Mouse (Mus musculus) hindbrain, postnatal 0 days (tissue): Measurements from ENCODE around the gene Olfr94. TPM values are rescaled to one million over a fixed set of nuclear protein-coding genes. Genes with fewer than 3 reads are reported as not detected.
A peak's percentile ranks its signal among the peaks of the same experiment; 100 is the strongest.

Source experiments
- ATAC-seq: fragments of 200-750 bp; cut with Nextera tagmentation; 2 replicates; pipeline ENCODE4 v1.8.0; 2017; ENCODE audit warnings: mild to moderate bottlenecking, moderate TSS enrichment, moderate library complexity
- DNase-seq: peaks from one replicate; pipeline ENCODE4 v3.0.0-alpha.2; 2015; ENCODE audit warnings: low spot score
- H3K27ac ChIP-seq: fragments of 300-500 bp; sonication (generic); 2 replicates; pipeline ENCODE4 v1.5.1; 2014; ENCODE audit warnings: mild to moderate bottlenecking
- H3K27me3 ChIP-seq: fragments of 300-500 bp; sonication (generic); 2 replicates; pipeline ENCODE4 v1.6.1; 2014; ENCODE audit warnings: low read length, mixed read lengths; ENCODE audit not compliant: insufficient read depth
- H3K36me3 ChIP-seq: fragments of 300-500 bp; sonication (generic); 2 replicates; pipeline ENCODE4 v1.6.1; 2014; ENCODE audit warnings: low read length, mixed read lengths; ENCODE audit not compliant: insufficient read depth
- H3K4me1 ChIP-seq: fragments of 300-500 bp; sonication (generic); 2 replicates; pipeline ENCODE4 v1.6.1; 2014; ENCODE audit warnings: antibody characterized with exemption, low read length, mixed read lengths; ENCODE audit not compliant: insufficient read depth
- H3K4me2 ChIP-seq: fragments of 300-500 bp; sonication (generic); 2 replicates; pipeline ENCODE4 v1.6.1; 2014; ENCODE audit warnings: low read depth, mild to moderate bottlenecking, low read length, moderate library complexity, mixed read lengths
- H3K4me3 ChIP-seq: fragments of 300-500 bp; sonication (generic); 2 replicates; pipeline ENCODE4 v1.5.1; 2014; ENCODE audit warnings: low read length
- H3K9ac ChIP-seq: fragments of 300-500 bp; sonication (generic); replicated peaks from 2 replicates; pipeline ENCODE4 v1.6.1; 2014; ENCODE audit warnings: mild to moderate bottlenecking, low read length, moderate library complexity, mixed read lengths
- H3K9me3 ChIP-seq: fragments of 300-500 bp; sonication (generic); 2 replicates; pipeline ENCODE4 v1.6.1; 2016; ENCODE audit warnings: low read length, mixed read lengths
- CTCF ChIP-seq: IDR thresholded peaks from 2 replicates; pipeline ENCODE4 v1.5.1; 2016; ENCODE audit warnings: antibody characterized with exemption, control low read depth, low read depth
- WGBS: fragments of 180-500 bp; shearing (Covaris S2); extraction: QIAGEN DNeasy Blood & Tissue Kit; methylation state at CpG from one replicate; pipeline ENCODE4 v1.1.7; 2014; 5-methylcytosine and 5-hydroxymethylcytosine counted together
- polyA plus RNA-seq: library from polyadenylated mRNA; unstranded; fragments of >200 nt; fragmentation: Nextera tagmentation; extraction: Ambion mirVana; gene quantifications from 2 replicates; pipeline ENCODE4 v1.2.1, GENCODE M21; 2015
- total RNA-seq: library from RNA; depleted of rRNA; stranded (reverse); fragments of >200 nt; gene quantifications from 2 replicates; pipeline ENCODE4 v1.2.3, GENCODE M21; 2014; rRNA removed

Olfr94 gene
- total and polyA plus RNA-seq, 2 experiments from 2014 or later, result 1.3 TPM; not detected in 1

- Histone ChIP-seq H3K27ac (peak overlapping the region; percentile 81), H3K36me3 (no peaks in the 10 kb centered on the region), H3K4me1 (no peaks in the 10 kb centered on the region), H3K27me3 (0 out of 2 replicates have a peak, but pooled peaks cover 9% of the 10 kb centered on the region), H3K4me3 (peak overlapping the region; percentile 55), H3K4me2 (peak overlapping the region; percentile 85), H3K9me3 (no peaks in the 10 kb centered on the region), H3K9ac (peak overlapping the region; percentile 63)
- no peak; the same call in 1 of the 2 replicates for TF ChIP-seq CTCF
- 1% methylated on average over 75 of the region's 77 CpGs for WGBS
- ATAC-seq (peak; percentile 93), DNase-seq (peak; percentile 62)
Measured at GRCm38 (mm10) chr17:37196845-37197724, 3.7 kb downstream of the Olfr94 start.

- ATAC-seq (no peak), DNase-seq (no peak)
- H3K4me3 ChIP-seq, result no peak overlapping the region
- H3K9me3 ChIP-seq, result no peaks in the 10 kb centered on the region
- 92% methylated on average over 5 of the region's 5 CpGs for WGBS
- H3K27me3 ChIP-seq, result 0 out of 2 replicates have a peak, but pooled peaks cover 9% of the 10 kb centered on the region
- H3K4me2 ChIP-seq, result no peak overlapping the region
- no peak for TF ChIP-seq CTCF
- no peak overlapping the region for H3K9ac ChIP-seq
- no peaks in the 10 kb centered on the region for H3K4me1 ChIP-seq
- no peaks in the 10 kb centered on the region for H3K36me3 ChIP-seq
- no peak overlapping the region for H3K27ac ChIP-seq
Measured at GRCm38 (mm10) chr17:37194782-37195181, 6.0 kb downstream of the Olfr94 start.

- DNase-seq, result no peak
- H3K27ac ChIP-seq, result no peak within 1 kb of the TSS
- H3K36me3 ChIP-seq, result no peaks in the 10 kb centered on the region
- TF ChIP-seq CTCF, result no peak
- 88% methylated on average over 2 of the region's 2 CpGs for WGBS
- no peaks in the 10 kb centered on the region for H3K9me3 ChIP-seq
- no peak for ATAC-seq
- H3K4me2 ChIP-seq, result no peak within 1 kb of the TSS
- no peak within 1 kb of the TSS for H3K9ac ChIP-seq
- no peak within 1 kb of the TSS for H3K4me3 ChIP-seq
- 0 out of 2 replicates have a peak, but pooled peaks cover 5% of the 10 kb centered on the region for H3K27me3 ChIP-seq
- no peaks in the 10 kb centered on the region for H3K4me1 ChIP-seq
Measured at GRCm38 (mm10) chr17:37193656-37194055, 7.1 kb downstream of the Olfr94 start, which contains the start of gene Ubd. Ubd (plus strand) TSS chr17:37193892.

- H3K4me3 ChIP-seq, result no peak overlapping the region
- H3K36me3 ChIP-seq, result no peaks in the 10 kb centered on the region
- ATAC-seq, result no peak
Measured at GRCm38 (mm10) chr17:37193032-37193431, 7.8 kb downstream of the Olfr94 start.

GRCm38 (mm10) chr17:37190711-37191110 lies 10.1 kb downstream of the Olfr94 start:
- H3K9me3 ChIP-seq, result no peaks in the 10 kb centered on the region
- DNase-seq, result peak; percentile 75
- H3K4me1 ChIP-seq, result no peaks in the 10 kb centered on the region
- no peak overlapping the region for H3K4me3 ChIP-seq
- no peak overlapping the region for H3K4me2 ChIP-seq
- no peaks in the 10 kb centered on the region for H3K36me3 ChIP-seq
- 25% methylated on average over 2 of the region's 2 CpGs for WGBS
- no peak overlapping the region for H3K27ac ChIP-seq
- H3K27me3 ChIP-seq, result no peaks in the 10 kb centered on the region
- ATAC-seq, result peak; percentile 70; the same call in 1 of the 2 replicates
- H3K9ac ChIP-seq, result no peak overlapping the region
- TF ChIP-seq CTCF, result no peak

More at GRCm38 (mm10) chr17:37193032-37193431, 7.8 kb downstream of the Olfr94 start:
- H3K4me1 ChIP-seq, result no peaks in the 10 kb centered on the region
- no peak for DNase-seq
- no peaks in the 10 kb centered on the region for H3K27me3 ChIP-seq
- no peak overlapping the region for H3K4me2 ChIP-seq
- H3K9me3 ChIP-seq, result no peaks in the 10 kb centered on the region
- no peak for TF ChIP-seq CTCF
- H3K27ac ChIP-seq, result no peak overlapping the region
- no peak overlapping the region for H3K9ac ChIP-seq

- Histone ChIP-seq H3K9ac (no peak overlapping the region), H3K4me1 (no peaks in the 10 kb centered on the region), H3K4me3 (no peak overlapping the region), H3K36me3 (no peaks in the 10 kb centered on the region), H3K27ac (no peak overlapping the region), H3K4me2 (no peak overlapping the region), H3K27me3 (no peaks in the 10 kb centered on the region), H3K9me3 (no peaks in the 10 kb centered on the region)
- TF ChIP-seq CTCF, result no peak
- ATAC-seq (no peak), DNase-seq (no peak)
- 58% methylated on average over 6 of the region's 6 CpGs for WGBS
Measured at GRCm38 (mm10) chr17:37185474-37185873, 15.3 kb downstream of the Olfr94 start.

GRCm38 (mm10) chr17:37161394-37161793 lies 39.4 kb downstream of the Olfr94 start, which contains the start of gene Olfr93:
Olfr93 (minus strand) TSS chr17:37161494.
- Histone ChIP-seq H3K9ac (no peak within 1 kb of the TSS), H3K27ac (no peak within 1 kb of the TSS), H3K4me2 (no peak within 1 kb of the TSS), H3K27me3 (no peaks in the 10 kb centered on the region), H3K4me3 (no peak within 1 kb of the TSS), H3K36me3 (no peaks in the 10 kb centered on the region), H3K4me1 (no peaks in the 10 kb centered on the region), H3K9me3 (no peaks in the 10 kb centered on the region)
- ATAC-seq, result no peak
- TF ChIP-seq CTCF, result no peak
- no peak for DNase-seq

Other genes with a start within 250 kb of the Olfr94 start
- gene Ppp1r11, start 249.3 kb downstream of the Olfr94 start, total RNA-seq, result 28.4 and 28.5 TPM in 2 replicates
- 143 and 145 TPM in 2 replicates for gene Ppp1r11, start 249.3 kb downstream of the Olfr94 start, polyA plus RNA-seq
- 45.0 and 52.7 TPM in 2 replicates for gene Znrd1, start 242.4 kb downstream of the Olfr94 start, total RNA-seq
- gene Znrd1, start 242.4 kb downstream of the Olfr94 start, polyA plus RNA-seq, result 49.3 and 51.2 TPM in 2 replicates
- gene Znrd1as, start 242.4 kb downstream of the Olfr94 start, total RNA-seq, result 1.3 and 3.2 TPM in 2 replicates
- 3.4 and 4.0 TPM in 2 replicates for gene Znrd1as, start 242.4 kb downstream of the Olfr94 start, polyA plus RNA-seq
- not detected in 2 replicates for gene 2410137M14Rik, start 219.8 kb downstream of the Olfr94 start, total RNA-seq
- 0.23 and 0.26 TPM in 2 replicates for gene 2410137M14Rik, start 219.8 kb downstream of the Olfr94 start, polyA plus RNA-seq
- gene H2-M5, start 211.5 kb downstream of the Olfr94 start, total RNA-seq, result 0.97 and 2.5 TPM in 2 replicates
- 1.1 and 1.9 TPM in 2 replicates for gene H2-M5, start 211.5 kb downstream of the Olfr94 start, polyA plus RNA-seq
- gene Zfp57, start 199.8 kb downstream of the Olfr94 start, total RNA-seq, result 118 and 137 TPM in 2 replicates
- 118 and 129 TPM in 2 replicates for gene Zfp57, start 199.8 kb downstream of the Olfr94 start, polyA plus RNA-seq
- gene Mog, start 177.6 kb downstream of the Olfr94 start, total RNA-seq, result 0.52 TPM in 1 of 2 replicates, not detected in the other
- 1.5 and 1.7 TPM in 2 replicates for gene Mog, start 177.6 kb downstream of the Olfr94 start, polyA plus RNA-seq
- 519 and 527 TPM in 2 replicates for gene Gabbr1, start 155.0 kb downstream of the Olfr94 start, total RNA-seq
- gene Gabbr1, start 155.0 kb downstream of the Olfr94 start, polyA plus RNA-seq, result 93.4 and 98.3 TPM in 2 replicates
- not detected in 2 replicates for gene Olfr90, start 112.5 kb downstream of the Olfr94 start, total RNA-seq
- gene Olfr90, start 112.5 kb downstream of the Olfr94 start, polyA plus RNA-seq, result not detected in 2 replicates
- gene Olfr91, start 102.7 kb downstream of the Olfr94 start, total RNA-seq, result not detected in 2 replicates
- gene Olfr91, start 102.7 kb downstream of the Olfr94 start, polyA plus RNA-seq, result 0.06 TPM in 1 of 2 replicates, not detected in the other
- not detected in 2 replicates for gene Olfr92, start 80.9 kb downstream of the Olfr94 start, total RNA-seq
- gene Olfr92, start 80.9 kb downstream of the Olfr94 start, polyA plus RNA-seq, result not detected in 2 replicates
- gene Olfr93, start 39.5 kb downstream of the Olfr94 start, total RNA-seq, result not detected in 2 replicates
- gene Olfr93, start 39.5 kb downstream of the Olfr94 start, polyA plus RNA-seq, result not detected in 2 replicates
- gene Ubd, start 7.1 kb downstream of the Olfr94 start, total RNA-seq, result not detected in 2 replicates
- gene Ubd, start 7.1 kb downstream of the Olfr94 start, polyA plus RNA-seq, result not detected in 2 replicates
- gene Olfr95, start 12.1 kb upstream of the Olfr94 start, total RNA-seq, result 0.37 TPM in 1 of 2 replicates, not detected in the other
- gene Olfr95, start 12.1 kb upstream of the Olfr94 start, polyA plus RNA-seq, result 0.03 and 0.04 TPM in 2 replicates
- not detected in 2 replicates for gene Olfr96, start 19.2 kb upstream of the Olfr94 start, total RNA-seq
- not detected in 2 replicates for gene Olfr96, start 19.2 kb upstream of the Olfr94 start, polyA plus RNA-seq
- not detected in 2 replicates for gene Olfr97, start 36.3 kb upstream of the Olfr94 start, total RNA-seq
- gene Olfr97, start 36.3 kb upstream of the Olfr94 start, polyA plus RNA-seq, result not detected in 2 replicates
- gene Olfr98, start 62.8 kb upstream of the Olfr94 start, total RNA-seq, result not detected in 2 replicates
- gene Olfr98, start 62.8 kb upstream of the Olfr94 start, polyA plus RNA-seq, result not detected in 2 replicates
- 0.63 and 2.5 TPM in 2 replicates for gene H2-M3, start 69.2 kb upstream of the Olfr94 start, total RNA-seq
- 1.9 and 2.7 TPM in 2 replicates for gene H2-M3, start 69.2 kb upstream of the Olfr94 start, polyA plus RNA-seq
- not detected in 2 replicates for gene Olfr99, start 82.5 kb upstream of the Olfr94 start, total RNA-seq
- not detected in 2 replicates for gene Olfr99, start 82.5 kb upstream of the Olfr94 start, polyA plus RNA-seq
- gene Olfr101, start 103.3 kb upstream of the Olfr94 start, total RNA-seq, result not detected in 2 replicates
- not detected in 2 replicates for gene Olfr101, start 103.3 kb upstream of the Olfr94 start, polyA plus RNA-seq
- not detected in 2 replicates for gene Olfr102, start 116.1 kb upstream of the Olfr94 start, total RNA-seq
- not detected in 2 replicates for gene Olfr102, start 116.1 kb upstream of the Olfr94 start, polyA plus RNA-seq
- not detected in 2 replicates for gene Olfr103, start 138.7 kb upstream of the Olfr94 start, total RNA-seq
- gene Olfr103, start 138.7 kb upstream of the Olfr94 start, polyA plus RNA-seq, result not detected in 2 replicates
- not detected in 2 replicates for gene Olfr104-ps, start 158.6 kb upstream of the Olfr94 start, total RNA-seq
- gene Olfr104-ps, start 158.6 kb upstream of the Olfr94 start, polyA plus RNA-seq, result not detected in 2 replicates
- not detected in 2 replicates for gene Olfr105-ps, start 178.0 kb upstream of the Olfr94 start, total RNA-seq
- gene Olfr105-ps, start 178.0 kb upstream of the Olfr94 start, polyA plus RNA-seq, result not detected in 2 replicates
- gene Olfr106-ps, start 189.4 kb upstream of the Olfr94 start, total RNA-seq, result not detected in 2 replicates
- gene Olfr106-ps, start 189.4 kb upstream of the Olfr94 start, polyA plus RNA-seq, result not detected in 2 replicates
- not detected in 2 replicates for gene Olfr107, start 198.2 kb upstream of the Olfr94 start, total RNA-seq
- not detected in 2 replicates for gene Olfr107, start 198.2 kb upstream of the Olfr94 start, polyA plus RNA-seq
- not detected in 2 replicates for gene Olfr108, start 244.5 kb upstream of the Olfr94 start, total RNA-seq
- gene Olfr108, start 244.5 kb upstream of the Olfr94 start, polyA plus RNA-seq, result not detected in 2 replicates